Mouse (Mus musculus) cerebellum, adult 2 months (tissue): Measurements from ENCODE around the gene Teddm2. TPM values are rescaled to one million over a fixed set of nuclear protein-coding genes. Genes with fewer than 3 reads are reported as not detected.

Source experiments
- DNase-seq, 2 experiments: peaks; one replicate each; pipeline ENCODE4 v3.0.0; 2021
- H3K27ac ChIP-seq: fragments of 200-500 bp; 2 replicates; pipeline ENCODE4 v1.5.1; 2012; ENCODE audit warnings: low read length, control low read depth, inconsistent platforms; ENCODE audit not compliant: insufficient read depth
- H3K27me3 ChIP-seq: fragments of 200-500 bp; 2 replicates; pipeline ENCODE4 v1.6.1; 2012; ENCODE audit warnings: inconsistent platforms, mild to moderate bottlenecking, low read length, moderate library complexity; ENCODE audit not compliant: control insufficient read depth, insufficient read depth
- H3K4me1 ChIP-seq: fragments of 200-500 bp; 2 replicates; pipeline ENCODE4 v1.6.1; 2011; ENCODE audit warnings: low read length; ENCODE audit not compliant: control insufficient read depth, insufficient read depth
- H3K4me3 ChIP-seq: fragments of 200-500 bp; replicated peaks from 2 replicates; pipeline ENCODE3; 2011; ENCODE audit warnings: mild to moderate bottlenecking, low read depth, low read length, control low read depth; ENCODE audit not compliant: insufficient read depth
- CTCF ChIP-seq: fragments of 200-500 bp; IDR thresholded peaks from 2 replicates; pipeline ENCODE4 v1.5.1; 2011; ENCODE audit warnings: low read depth, mild to moderate bottlenecking, control low read depth, low read length, moderate library complexity, borderline replicate concordance; ENCODE audit not compliant: insufficient read depth
- POLR2A ChIP-seq: fragments of 200-500 bp; IDR thresholded peaks from 2 replicates; pipeline ENCODE4 v1.6.1; 2011; ENCODE audit warnings: low read length, control low read depth, borderline replicate concordance; ENCODE audit not compliant: insufficient read depth
- WGBS: fragments of 180-500 bp; shearing (Covaris S2); methylation state at CpG from one replicate; pipeline ENCODE4 v1.1.7; 2018; 5-methylcytosine and 5-hydroxymethylcytosine counted together
- polyA plus RNA-seq: library from polyadenylated mRNA; depleted of rRNA; stranded (reverse); fragments of >200 nt; gene quantifications from 2 replicates; pipeline ENCODE4 v1.2.3, GENCODE M21; 2012

Teddm2 gene
- polyA plus RNA-seq, 1 experiment = 0.87 TPM

DNA sequence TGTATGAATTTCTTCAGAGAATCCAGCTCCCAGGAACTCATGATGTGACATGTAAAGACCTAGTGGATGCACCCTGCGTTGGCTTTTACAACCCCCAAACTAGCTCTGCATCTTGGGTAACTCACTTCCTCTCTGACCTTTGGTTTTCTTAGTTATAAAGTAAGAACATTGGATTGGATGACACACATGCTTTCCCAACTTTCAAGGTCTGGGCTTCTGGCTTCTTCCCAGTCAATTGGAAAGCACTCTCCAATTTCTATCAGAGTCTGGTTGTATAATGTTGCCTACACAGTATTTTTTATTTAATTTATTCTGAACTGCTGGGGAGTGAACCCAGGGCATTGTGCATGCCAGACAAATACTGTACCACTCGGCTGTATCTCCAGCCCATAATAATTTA lies 30.4 kb upstream of the Teddm2 start:
- no peak for DNase-seq
- Histone ChIP-seq H3K27me3 (no peaks in the 10 kb centered on the region), H3K27ac (no peak overlapping the region), H3K4me1 (no peaks in the 10 kb centered on the region), H3K4me3 (no peak overlapping the region)
- TF ChIP-seq POLR2A = no peak
- no peak for TF ChIP-seq CTCF
- 78% methylated on average over 2 of the region's 2 CpGs for WGBS

DNA sequence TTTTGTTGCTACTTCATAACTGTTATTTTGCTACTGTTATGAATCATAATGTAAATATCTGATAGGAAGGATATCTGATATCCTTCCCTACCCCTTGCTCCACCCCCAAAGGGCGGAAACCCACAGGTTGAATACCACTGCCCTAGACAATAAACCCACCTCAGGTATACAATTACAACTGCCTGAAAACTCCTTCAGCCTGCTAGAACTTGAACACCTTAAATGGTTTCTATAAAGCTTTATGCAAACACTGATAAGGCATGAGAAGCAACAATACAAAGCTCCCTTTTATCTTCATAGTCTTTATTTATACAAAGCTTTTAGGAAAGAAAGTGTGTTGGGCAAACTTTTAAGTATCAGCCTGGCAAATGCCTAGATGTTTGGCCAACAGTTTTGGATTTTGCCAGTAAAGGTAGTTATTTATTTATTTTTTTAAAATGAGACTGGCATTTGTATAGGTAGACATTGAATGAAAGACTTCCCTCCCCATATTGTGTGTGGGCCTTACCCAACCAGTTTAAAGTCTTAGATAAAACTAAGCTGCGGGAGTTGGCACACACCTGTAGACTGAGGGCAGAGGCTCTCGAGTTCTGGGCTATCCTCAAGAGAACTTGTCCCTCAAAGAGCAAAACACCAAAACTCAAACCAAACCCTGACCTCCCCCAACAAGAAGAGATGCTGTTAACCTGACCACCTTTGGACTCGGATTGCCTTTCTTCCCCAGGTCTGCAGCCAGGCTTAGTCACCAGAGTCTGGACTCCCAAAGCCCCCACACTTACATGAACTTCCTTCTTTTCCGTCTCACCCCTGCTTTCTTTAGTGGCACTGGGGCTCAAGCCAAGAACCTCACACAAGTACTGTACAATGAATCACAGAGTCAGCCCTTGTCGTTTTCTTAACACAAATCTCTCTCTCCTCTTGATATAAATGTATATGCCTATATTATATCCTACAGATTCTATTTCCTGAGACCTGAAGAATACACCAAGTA lies 24.7 kb upstream of the Teddm2 start:
- H3K27me3 ChIP-seq = no peaks in the 10 kb centered on the region
- no peak for DNase-seq
- WGBS = 87% methylated on average over 6 of the region's 6 CpGs
- TF ChIP-seq CTCF = no peak
- TF ChIP-seq POLR2A = no peak
- H3K27ac ChIP-seq = no peak overlapping the region
- H3K4me1 ChIP-seq = no peaks in the 10 kb centered on the region
- no peak overlapping the region for H3K4me3 ChIP-seq

DNA sequence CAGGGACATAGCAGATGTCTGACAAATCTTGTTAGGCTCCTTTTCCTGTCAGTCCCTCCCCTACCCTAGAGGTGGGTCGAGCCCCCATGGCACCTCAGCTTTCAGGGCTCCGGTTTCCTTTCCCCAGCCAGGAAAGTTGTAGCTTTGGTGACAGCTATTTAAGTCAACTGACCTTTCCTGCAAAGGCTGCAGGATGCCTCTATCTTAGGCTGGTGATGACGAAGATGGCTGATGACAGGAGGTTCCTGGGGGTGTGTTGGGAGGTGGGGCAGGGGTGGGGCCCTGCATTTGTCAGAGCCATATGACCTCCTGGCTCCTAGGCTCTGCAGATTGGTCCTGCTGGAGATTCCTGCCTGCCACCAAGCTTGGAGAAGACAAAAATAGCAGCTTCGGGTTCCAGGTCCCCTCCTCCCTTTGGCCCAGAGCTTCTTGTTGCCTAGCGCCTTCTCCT lies 22.6 kb upstream of the Teddm2 start:
- no peak for TF ChIP-seq POLR2A
- no peak for TF ChIP-seq CTCF
- Histone ChIP-seq H3K4me3 (no peak overlapping the region), H3K4me1 (no peaks in the 10 kb centered on the region), H3K27me3 (no peaks in the 10 kb centered on the region), H3K27ac (no peak overlapping the region)
- 21% methylated on average over 5 of the region's 5 CpGs for WGBS
- no peak for DNase-seq

DNA sequence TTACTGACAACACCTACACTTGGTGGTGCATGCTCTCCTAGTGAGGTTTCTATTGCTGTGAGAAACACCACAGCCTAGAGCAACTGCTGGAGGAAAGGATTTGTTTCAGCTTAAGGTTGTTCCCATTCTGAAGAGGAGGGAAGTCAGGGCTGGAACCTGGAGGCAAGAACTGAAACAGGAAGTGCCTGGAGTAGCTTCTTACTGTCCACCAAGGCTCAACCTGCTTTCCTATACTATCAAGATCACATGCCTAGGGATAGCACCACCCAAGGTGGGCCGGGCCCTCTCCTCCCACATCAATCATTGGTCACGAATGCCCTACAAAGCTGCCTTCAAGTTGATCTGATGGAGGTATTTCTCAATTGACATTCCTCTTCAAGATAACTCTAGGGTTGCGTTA lies 21.6 kb upstream of the Teddm2 start:
- no peak overlapping the region for H3K27ac ChIP-seq
- H3K4me3 ChIP-seq = no peak overlapping the region
- DNase-seq = no peak
- no peaks in the 10 kb centered on the region for H3K4me1 ChIP-seq
- H3K27me3 ChIP-seq = no peaks in the 10 kb centered on the region
- TF ChIP-seq CTCF = no peak
- no peak for TF ChIP-seq POLR2A
- WGBS = 92% methylated on average over 3 of the region's 3 CpGs

DNA sequence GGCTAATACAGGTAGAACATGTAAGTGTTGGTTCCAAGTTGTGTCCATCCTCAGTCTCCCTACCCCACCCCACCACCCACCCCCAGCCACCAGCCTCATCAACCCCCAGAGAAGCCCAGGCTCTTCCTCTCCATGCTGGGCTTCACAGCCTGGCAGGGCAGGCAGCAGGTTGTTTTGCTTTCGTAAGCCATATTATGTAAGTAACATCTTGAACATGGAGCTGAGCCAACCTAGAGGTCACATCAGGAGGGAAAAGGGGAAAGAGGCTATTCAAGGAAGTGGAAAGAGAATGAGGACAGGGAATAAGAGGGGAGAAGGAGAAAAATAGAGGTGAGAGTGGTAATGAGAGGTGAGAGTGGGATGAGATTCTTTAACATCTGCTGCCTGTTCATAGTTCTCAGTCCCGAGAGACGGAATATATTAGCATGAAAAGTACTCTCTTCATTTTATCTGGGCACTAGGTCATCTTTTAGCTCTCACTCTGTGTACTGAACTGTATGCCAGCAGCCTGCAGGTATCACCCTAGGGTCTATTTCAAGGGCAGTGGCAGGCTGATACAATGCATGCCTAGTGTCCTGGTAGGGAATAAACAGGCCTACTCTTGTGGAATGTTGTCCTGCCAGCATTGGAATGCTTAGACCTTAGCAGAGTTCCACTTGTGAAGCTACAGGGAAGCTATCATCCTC lies 18.6 kb upstream of the Teddm2 start:
- 59% methylated on average over 3 of the region's 3 CpGs for WGBS
- TF ChIP-seq CTCF (no peak), POLR2A (no peak)
- Histone ChIP-seq H3K27ac (no peak overlapping the region), H3K4me3 (no peak overlapping the region), H3K4me1 (no peaks in the 10 kb centered on the region), H3K27me3 (no peaks in the 10 kb centered on the region)
- no peak for DNase-seq

DNA sequence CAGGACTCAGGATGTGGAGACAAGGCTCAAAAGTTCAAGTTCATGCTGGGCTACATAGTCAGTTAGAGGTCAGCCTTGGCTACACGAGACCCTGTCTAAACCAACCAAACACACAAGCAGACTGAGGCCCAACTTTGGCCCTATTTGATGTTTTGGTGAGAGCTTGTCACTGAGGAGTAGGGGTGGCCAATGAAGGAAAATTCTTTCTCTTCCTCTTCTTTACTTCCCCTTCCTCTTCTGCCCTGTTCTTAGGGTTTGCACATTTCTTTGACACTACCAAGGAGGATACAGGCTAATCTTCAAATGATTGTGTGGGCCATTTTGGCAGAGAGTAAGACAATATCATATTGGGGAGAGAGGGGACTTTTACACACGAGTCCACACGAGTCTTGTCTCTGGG lies 13.8 kb upstream of the Teddm2 start:
- 80% methylated on average over 3 of the region's 3 CpGs for whole genome bisulfite sequencing
- Histone ChIP-seq H3K4me3 (no peak overlapping the region), H3K4me1 (no peaks in the 10 kb centered on the region), H3K27me3 (no peaks in the 10 kb centered on the region), H3K27ac (no peak overlapping the region)
- TF ChIP-seq POLR2A (no peak), CTCF (no peak)
- no peak for DNase-seq

DNA sequence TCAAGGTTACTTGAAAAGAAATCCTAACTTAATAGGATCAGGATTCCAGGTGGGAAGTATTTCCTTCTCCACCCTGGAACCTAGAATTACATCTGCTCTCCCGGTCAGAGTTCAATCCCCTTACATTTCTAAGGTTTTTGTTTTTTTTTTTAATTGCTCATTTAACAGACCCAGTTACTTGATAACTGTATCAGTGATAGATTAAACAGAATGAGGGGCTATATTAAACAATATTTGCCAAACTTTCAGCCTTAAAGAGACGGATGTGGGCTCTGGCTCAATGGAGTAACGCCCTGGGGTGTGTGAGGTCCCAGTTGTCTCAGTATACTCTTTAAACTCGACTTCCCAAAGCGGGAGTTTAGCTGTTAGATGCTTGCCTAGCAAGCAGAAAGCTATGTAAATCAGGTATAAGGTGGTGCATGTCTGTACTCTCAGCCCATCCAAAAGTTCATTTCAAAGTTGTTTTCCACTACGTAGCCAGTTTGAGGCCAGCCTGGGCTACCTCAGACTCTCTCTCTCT lies 11.3 kb upstream of the Teddm2 start:
- H3K27ac ChIP-seq = no peak overlapping the region
- H3K4me3 ChIP-seq = no peak overlapping the region
- no peak for DNase-seq
- H3K27me3 ChIP-seq = no peaks in the 10 kb centered on the region
- 89% methylated on average over 6 of the region's 6 CpGs for whole genome bisulfite sequencing
- no peaks in the 10 kb centered on the region for H3K4me1 ChIP-seq
- no peak for TF ChIP-seq POLR2A
- TF ChIP-seq CTCF = no peak

DNA sequence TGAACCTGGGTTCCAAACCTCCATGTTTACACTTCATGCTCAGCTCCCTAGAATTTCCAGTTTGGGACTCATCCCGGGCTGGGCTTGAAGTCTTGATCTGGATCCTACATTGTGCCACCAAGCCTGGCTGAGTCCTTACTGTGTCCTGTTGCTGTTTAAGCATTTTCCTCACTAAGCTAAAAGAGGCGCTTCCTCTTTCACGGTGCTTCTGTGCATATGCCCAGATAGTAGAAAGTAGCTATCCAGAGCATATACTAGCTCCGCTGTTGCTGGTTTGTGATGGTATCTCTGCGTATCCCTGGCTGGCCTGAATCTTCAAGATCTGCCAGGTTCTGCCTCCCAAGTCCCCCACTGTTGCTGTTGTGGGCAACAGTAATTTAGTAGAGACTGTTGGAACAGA lies 10.4 kb upstream of the Teddm2 start:
- no peak for DNase-seq
- Histone ChIP-seq H3K4me3 (no peak overlapping the region), H3K27me3 (no peaks in the 10 kb centered on the region), H3K4me1 (no peaks in the 10 kb centered on the region), H3K27ac (no peak overlapping the region; the same call in 1 of the 2 replicates)
- 80% methylated on average over 5 of the region's 5 CpGs for WGBS
- TF ChIP-seq CTCF (no peak), POLR2A (no peak)
